Mouse (Mus musculus) kidney, adult 9 months (tissue): ENCODE results near the gene Klf3.
"Not testable (repeated sequence)": the region's sequence is repeated elsewhere in the genome, so short reads cannot be mapped to it uniquely, and the experiment has no call there.

ENCODE experiments used
- DNase-seq: peaks from one replicate; pipeline ENCODE4 v3.0.0; 2022

Klf3 gene

DNA sequence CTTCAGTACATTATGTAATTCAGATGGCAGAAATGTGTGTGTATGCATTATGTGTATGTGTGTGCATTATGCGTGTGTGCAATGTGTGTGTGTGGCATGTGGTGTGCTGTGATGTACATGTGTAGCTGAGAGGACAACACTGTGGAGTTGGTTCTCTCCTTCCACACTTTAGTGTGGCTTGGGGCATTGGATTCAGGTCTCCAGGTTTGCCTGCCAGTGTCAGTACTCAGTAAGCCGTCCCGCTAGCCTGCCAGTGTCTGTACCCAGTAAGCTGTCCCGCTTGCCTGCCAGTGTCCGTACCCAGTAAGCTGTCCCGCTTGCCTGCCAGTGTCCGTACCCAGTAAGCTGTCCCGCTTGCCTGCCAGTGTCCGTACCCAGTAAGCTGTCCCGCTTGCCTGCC, 78.4 kb downstream of the Klf3 start:
- not testable (repeated sequence) for DNase-seq

DNA sequence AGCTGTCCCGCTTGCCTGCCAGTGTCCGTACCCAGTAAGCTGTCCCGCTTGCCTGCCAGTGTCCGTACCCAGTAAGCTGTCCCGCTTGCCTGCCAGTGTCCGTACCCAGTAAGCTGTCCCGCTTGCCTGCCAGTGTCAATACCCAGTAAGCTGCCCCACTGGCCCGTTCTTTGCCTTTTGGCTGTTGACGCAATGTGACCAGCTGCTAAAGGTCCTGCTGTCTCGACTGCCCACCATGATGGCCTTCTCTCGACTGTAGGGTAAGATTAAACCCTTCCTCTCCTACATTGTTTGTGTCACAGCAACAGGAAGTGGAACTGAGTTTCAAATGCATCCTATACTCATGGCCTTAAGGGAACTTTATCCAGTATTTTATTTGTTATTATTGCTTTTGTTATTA, 78.8 kb downstream of the Klf3 start:
- DNase-seq: not testable (repeated sequence)
